Mouse (Mus musculus) forebrain, embryonic 11.5 days (tissue): ENCODE results near the gene Exo5. TPM values are rescaled to one million over a fixed set of nuclear protein-coding genes. Genes with fewer than 3 reads are reported as not detected.

Experiments
- ATAC-seq: fragments of 200-750 bp; cut with Nextera tagmentation; replicated peaks from 2 replicates; pipeline ENCODE4 v1.8.0; 2017; ENCODE audit warnings: moderate TSS enrichment; ENCODE audit not compliant: low FRiP score
- DNase-seq: peaks from one replicate; pipeline ENCODE4 v3.0.0-alpha.2; 2017; ENCODE audit warnings: low spot score
- H3K27ac ChIP-seq: fragments of 300-500 bp; sonication (generic); 2 replicates; pipeline ENCODE4 v1.5.1; 2014; ENCODE audit warnings: low read depth, low read length
- H3K27me3 ChIP-seq: fragments of 300-500 bp; sonication (generic); 2 replicates; pipeline ENCODE4 v1.6.1; 2014; ENCODE audit warnings: mild to moderate bottlenecking, low read length, mixed read lengths; ENCODE audit not compliant: control insufficient read depth, insufficient read depth
- H3K36me3 ChIP-seq: fragments of 300-500 bp; sonication (generic); 2 replicates; pipeline ENCODE4 v1.6.1; 2014; ENCODE audit warnings: mild to moderate bottlenecking, low read length, moderate library complexity, mixed read lengths; ENCODE audit not compliant: control insufficient read depth, insufficient read depth
- H3K4me1 ChIP-seq: fragments of 300-500 bp; sonication (generic); replicated peaks from 2 replicates; pipeline ENCODE4 v1.6.1; 2014; ENCODE audit warnings: low read length, mixed read lengths; ENCODE audit not compliant: control insufficient read depth, insufficient read depth
- H3K4me2 ChIP-seq: fragments of 300-500 bp; sonication (generic); 2 replicates; pipeline ENCODE4 v1.6.1; 2014; ENCODE audit warnings: low read depth, mild to moderate bottlenecking, low read length, moderate library complexity, mixed read lengths; ENCODE audit not compliant: severe bottlenecking
- H3K4me3 ChIP-seq: fragments of 300-500 bp; sonication (generic); 2 replicates; pipeline ENCODE4 v1.5.1; 2014; ENCODE audit warnings: low read depth, low read length
- H3K9ac ChIP-seq: fragments of 300-500 bp; sonication (generic); 2 replicates; pipeline ENCODE4 v1.6.1; 2014; ENCODE audit warnings: low read length
- H3K9me3 ChIP-seq: fragments of 300-500 bp; sonication (generic); 2 replicates; pipeline ENCODE4 v1.6.1; 2016; ENCODE audit warnings: low read length, mixed read lengths; ENCODE audit not compliant: control insufficient read depth
- WGBS: fragments of 180-500 bp; shearing (Covaris S2); extraction: QIAGEN DNeasy Blood & Tissue Kit; methylation state at CpG from one replicate; pipeline ENCODE4 v1.1.7; 2014; 5-methylcytosine and 5-hydroxymethylcytosine counted together
- polyA plus RNA-seq: library from polyadenylated mRNA; unstranded; fragments of >200 nt; fragmentation: Nextera tagmentation; extraction: Ambion mirVana; gene quantifications from 2 replicates; pipeline ENCODE4 v1.2.1, GENCODE M21; 2014

The Exo5 gene
- polyA plus RNA-seq, 1 experiment from 2014 or later, result 32.1 TPM

GRCm38 (mm10) chr4:120951428-120951973 is 26.7 kb upstream of the Exo5 start, which contains the start of gene Zfp69:
Zfp69 (minus strand) TSS chr4:120951699.
- H3K9ac ChIP-seq, result peak within 1 kb of the TSS; percentile 83
- no peaks in the 10 kb centered on the region for H3K9me3 ChIP-seq
- WGBS, result 0% methylated on average over 60 of the region's 60 CpGs
- DNase-seq (peak; percentile 95), ATAC-seq (peak; percentile 98)
- no peaks in the 10 kb centered on the region for H3K4me1 ChIP-seq
- H3K36me3 ChIP-seq, result no peaks in the 10 kb centered on the region
- H3K27me3 ChIP-seq, result no peaks in the 10 kb centered on the region
- peak within 1 kb of the TSS; percentile 64 for H3K27ac ChIP-seq
- peak within 1 kb of the TSS; percentile 69 for H3K4me3 ChIP-seq
- peak within 1 kb of the TSS; percentile 82 for H3K4me2 ChIP-seq

GRCm38 (mm10) chr4:120950763-120951427 is 26.1 kb upstream of the Exo5 start:
- no peaks in the 10 kb centered on the region for H3K36me3 ChIP-seq

DNA sequence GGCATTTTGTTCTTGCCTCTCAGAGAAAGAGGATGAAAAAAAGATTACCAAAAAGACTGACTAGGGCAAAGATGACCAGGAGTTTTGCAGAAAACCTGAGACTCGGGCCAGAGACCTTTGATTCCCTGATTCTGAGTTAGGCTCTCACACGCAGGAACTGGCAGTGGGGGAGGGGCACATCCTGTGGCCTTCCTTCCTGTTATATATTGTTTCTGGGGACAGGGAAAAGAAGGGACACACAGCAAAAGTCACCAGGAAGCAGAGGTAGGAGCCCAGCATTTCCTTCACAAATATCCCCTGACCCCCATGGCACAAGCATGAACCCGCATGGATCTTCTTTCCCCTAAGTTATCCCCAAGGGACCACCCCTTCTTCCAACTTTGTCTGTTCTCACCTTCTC is 24.1 kb upstream of the Exo5 start:
- Histone ChIP-seq H3K4me3 (no peak overlapping the region), H3K27ac (no peak overlapping the region), H3K27me3 (no peaks in the 10 kb centered on the region), H3K9ac (no peak overlapping the region), H3K36me3 (no peaks in the 10 kb centered on the region), H3K9me3 (no peaks in the 10 kb centered on the region), H3K4me2 (no peak overlapping the region), H3K4me1 (no peaks in the 10 kb centered on the region)
- ATAC-seq, result no peak
- DNase-seq, result no peak
- WGBS, result 69% methylated on average over 3 of the region's 3 CpGs

More at GRCm38 (mm10) chr4:120950763-120951427, 26.1 kb upstream of the Exo5 start:
- H3K9ac ChIP-seq, result peak overlapping the region; percentile 83
- ATAC-seq (no peak), DNase-seq (no peak)
- no peaks in the 10 kb centered on the region for H3K27me3 ChIP-seq
- H3K4me2 ChIP-seq, result peak overlapping the region; percentile 82
- 8% methylated on average over 20 of the region's 20 CpGs for WGBS
- no peaks in the 10 kb centered on the region for H3K9me3 ChIP-seq
- H3K4me1 ChIP-seq, result no peaks in the 10 kb centered on the region
- peak overlapping the region; percentile 64 for H3K27ac ChIP-seq
- peak overlapping the region; percentile 69 for H3K4me3 ChIP-seq

DNA sequence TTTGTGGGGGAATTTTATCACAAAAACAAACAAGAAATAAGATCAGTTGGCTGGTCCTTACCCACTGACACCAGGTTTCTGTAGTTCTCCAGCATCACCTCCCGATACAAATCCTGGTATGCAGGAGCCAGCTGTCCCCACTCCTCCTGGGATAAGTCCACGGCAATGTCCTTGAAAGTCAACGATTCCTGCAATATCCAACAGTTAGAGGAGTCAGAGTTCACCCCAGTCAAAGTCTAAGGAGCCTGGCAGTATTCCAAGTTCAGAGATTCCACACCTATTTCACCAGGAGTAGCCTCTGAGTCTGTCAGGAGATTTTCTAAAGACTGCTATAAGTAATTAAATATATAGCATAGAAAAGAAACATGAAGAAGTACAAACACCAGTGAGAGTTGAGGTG is 10.2 kb upstream of the Exo5 start:
- H3K36me3 ChIP-seq, result no peaks in the 10 kb centered on the region
- 85% methylated on average over 3 of the region's 3 CpGs for WGBS
- no peaks in the 10 kb centered on the region for H3K4me1 ChIP-seq

DNA sequence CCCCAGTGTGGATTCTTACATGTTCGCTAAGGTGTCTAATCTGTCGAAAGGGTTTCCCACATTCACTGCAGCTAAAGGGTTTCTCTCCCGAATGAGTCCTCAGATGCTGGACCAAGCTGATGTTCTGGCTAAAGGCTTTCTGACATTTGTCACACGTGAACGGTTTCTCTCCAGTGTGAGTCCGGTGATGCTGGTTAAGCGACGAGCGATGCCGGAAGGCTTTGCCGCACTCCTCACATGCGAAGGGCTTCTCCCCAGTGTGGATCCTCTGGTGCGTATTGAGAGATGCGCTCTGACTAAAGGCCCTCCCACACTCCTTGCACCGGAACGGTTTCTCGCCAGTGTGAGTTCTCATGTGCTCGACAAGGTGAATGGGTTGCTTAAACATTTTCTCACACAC is 5.9 kb upstream of the Exo5 start:
- Histone ChIP-seq H3K4me3 (no peak overlapping the region), H3K9me3 (no peaks in the 10 kb centered on the region; the same call in 1 of the 2 replicates), H3K36me3 (no peaks in the 10 kb centered on the region), H3K4me1 (no peaks in the 10 kb centered on the region), H3K9ac (no peak overlapping the region), H3K27ac (no peak overlapping the region), H3K4me2 (no peak overlapping the region), H3K27me3 (no peaks in the 10 kb centered on the region)
- ATAC-seq (no peak), DNase-seq (no peak)
- WGBS, result 93% methylated on average over 18 of the region's 18 CpGs

More for the DNA sequence above, 10.2 kb upstream of the Exo5 start:
- Histone ChIP-seq H3K4me2 (no peak overlapping the region), H3K9ac (no peak overlapping the region), H3K9me3 (no peaks in the 10 kb centered on the region; the same call in 1 of the 2 replicates), H3K27me3 (no peaks in the 10 kb centered on the region), H3K4me3 (no peak overlapping the region), H3K27ac (no peak overlapping the region)
- ATAC-seq (no peak), DNase-seq (no peak)

DNA sequence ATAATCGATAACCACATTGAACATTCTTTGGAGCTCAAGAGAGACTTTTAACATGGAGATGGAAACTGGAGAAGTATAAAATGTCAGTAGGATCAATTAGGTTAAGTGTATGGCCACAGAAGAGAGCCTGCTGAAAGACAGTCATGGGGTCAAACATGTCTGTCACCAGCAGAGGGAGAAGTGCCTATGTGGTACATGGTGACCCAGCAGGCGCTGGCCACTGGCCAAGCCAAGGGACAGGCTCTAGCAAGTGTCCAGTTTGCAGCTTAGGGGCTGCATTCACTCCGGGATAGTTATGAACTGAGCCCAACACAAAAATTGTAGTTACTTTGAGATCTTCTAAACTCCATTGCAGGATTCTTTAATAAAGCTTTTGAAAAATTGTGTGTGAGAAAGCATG is 3.9 kb upstream of the Exo5 start:
- H3K27me3 ChIP-seq, result no peaks in the 10 kb centered on the region
- H3K36me3 ChIP-seq, result no peaks in the 10 kb centered on the region
- H3K4me1 ChIP-seq, result no peaks in the 10 kb centered on the region
- no peak overlapping the region for H3K4me2 ChIP-seq
- no peak overlapping the region for H3K27ac ChIP-seq
- H3K9ac ChIP-seq, result no peak overlapping the region
- no peaks in the 10 kb centered on the region; the same call in 1 of the 2 replicates for H3K9me3 ChIP-seq
- 90% methylated on average over 3 of the region's 3 CpGs for WGBS
- DNase-seq, result no peak
- no peak for ATAC-seq
- no peak overlapping the region for H3K4me3 ChIP-seq

GRCm38 (mm10) chr4:120925386-120925785 is 569 bp upstream of the Exo5 start:
- peak overlapping the region; percentile 74 for H3K9ac ChIP-seq
- peak overlapping the region; percentile 25; the same call in 1 of the 2 replicates for H3K27ac ChIP-seq
- WGBS, result 21% methylated on average over 3 of the region's 3 CpGs
- peaks cover 15% of the 10 kb centered on the region for H3K36me3 ChIP-seq
- no peaks in the 10 kb centered on the region for H3K9me3 ChIP-seq
- DNase-seq (no peak), ATAC-seq (peak; percentile 29; the same call in 1 of the 2 replicates)
- no peaks in the 10 kb centered on the region for H3K27me3 ChIP-seq
- peak overlapping the region; percentile 53 for H3K4me3 ChIP-seq
- no peaks in the 10 kb centered on the region for H3K4me1 ChIP-seq
- H3K4me2 ChIP-seq, result peak overlapping the region; percentile 70

DNA sequence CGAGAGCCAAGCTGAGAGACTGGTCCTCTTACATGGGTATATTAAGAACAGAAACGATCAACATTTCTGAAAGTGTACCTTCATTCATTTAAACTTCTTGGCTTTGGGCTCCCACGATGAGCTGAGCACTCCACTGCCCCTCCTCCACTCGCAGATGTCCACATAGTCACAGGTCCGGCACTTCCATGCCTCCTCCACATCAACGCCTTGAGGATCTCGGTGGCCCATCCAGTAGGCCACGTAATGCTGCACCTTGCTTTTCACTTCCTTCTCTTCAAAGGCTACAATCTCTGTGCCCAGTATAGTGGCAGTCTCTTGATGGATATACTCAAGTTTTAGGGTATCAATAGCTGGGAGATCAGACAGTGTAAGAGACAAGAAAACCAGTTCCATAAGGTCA is 3.4 kb downstream of the Exo5 start:
- H3K4me3 ChIP-seq, result no peak overlapping the region
- ATAC-seq (no peak), DNase-seq (no peak)
- no peak overlapping the region for H3K9ac ChIP-seq
- no peak overlapping the region for H3K4me2 ChIP-seq
- H3K4me1 ChIP-seq, result no peaks in the 10 kb centered on the region
- H3K36me3 ChIP-seq, result peaks cover 15% of the 10 kb centered on the region
- H3K27me3 ChIP-seq, result no peaks in the 10 kb centered on the region
- no peak overlapping the region for H3K27ac ChIP-seq
- WGBS, result 95% methylated on average over 8 of the region's 8 CpGs
- H3K9me3 ChIP-seq, result no peaks in the 10 kb centered on the region

- Histone ChIP-seq H3K9me3 (no peaks in the 10 kb centered on the region), H3K9ac (no peak overlapping the region), H3K27ac (no peak overlapping the region), H3K36me3 (no peaks in the 10 kb centered on the region), H3K4me1 (no peaks in the 10 kb centered on the region), H3K4me3 (no peak overlapping the region), H3K4me2 (no peak overlapping the region), H3K27me3 (no peaks in the 10 kb centered on the region)
- WGBS, result 78% methylated on average over 4 of the region's 4 CpGs
- ATAC-seq, result no peak
- DNase-seq, result no peak
Observed at GRCm38 (mm10) chr4:120914501-120914900, 10.3 kb downstream of the Exo5 start.
